Mouse (Mus musculus): ENCODE results near the gene Dnaaf5.
A peak's percentile ranks its signal among the peaks of the same experiment; 100 is the strongest.

Gene Dnaaf5

DNA sequence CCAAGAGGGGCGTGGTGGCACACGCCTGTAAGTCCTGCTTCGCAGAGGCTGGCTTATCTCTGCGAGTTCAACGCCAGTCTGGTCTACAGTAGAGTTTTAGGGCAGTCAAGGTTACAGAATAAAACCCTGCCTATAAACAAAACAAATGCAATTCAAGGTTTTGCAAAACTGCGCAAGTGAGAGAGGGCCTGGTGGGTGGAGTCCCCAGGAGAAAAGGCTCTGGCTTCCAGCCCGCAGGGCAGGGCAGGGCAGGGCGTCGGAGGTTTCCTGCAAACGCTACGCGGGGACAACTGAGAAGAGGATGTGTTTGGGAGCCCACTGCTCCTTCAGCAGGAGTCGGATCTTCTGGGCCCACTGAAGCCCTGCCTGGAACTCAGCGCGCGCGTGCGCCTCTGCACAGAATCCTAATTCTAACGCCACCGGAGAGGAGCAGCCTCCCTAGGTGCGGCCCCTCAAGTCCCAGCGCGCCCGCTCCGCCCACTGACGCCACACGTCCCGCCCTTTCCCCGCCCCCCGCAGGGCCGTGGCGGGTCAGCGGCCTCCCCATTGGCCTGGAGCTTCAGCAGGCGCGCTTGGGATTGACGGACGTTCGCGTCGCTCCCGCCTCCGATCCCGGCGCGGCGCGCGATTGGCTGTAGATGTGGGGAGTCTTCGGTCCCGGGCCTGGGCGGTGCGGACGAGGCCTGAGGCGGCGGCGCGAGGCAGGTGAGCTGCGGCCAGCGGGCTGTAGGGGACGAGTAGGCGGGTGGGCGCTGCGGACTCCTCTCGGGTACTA, 50.2 kb downstream of the Dnaaf5 start, which contains the start of gene Sun1:
Gene Sun1 (plus strand): TSS at position 643 of the 775 bp plus-strand sequence.
- peak; percentile 99 for DNase-seq

DNA sequence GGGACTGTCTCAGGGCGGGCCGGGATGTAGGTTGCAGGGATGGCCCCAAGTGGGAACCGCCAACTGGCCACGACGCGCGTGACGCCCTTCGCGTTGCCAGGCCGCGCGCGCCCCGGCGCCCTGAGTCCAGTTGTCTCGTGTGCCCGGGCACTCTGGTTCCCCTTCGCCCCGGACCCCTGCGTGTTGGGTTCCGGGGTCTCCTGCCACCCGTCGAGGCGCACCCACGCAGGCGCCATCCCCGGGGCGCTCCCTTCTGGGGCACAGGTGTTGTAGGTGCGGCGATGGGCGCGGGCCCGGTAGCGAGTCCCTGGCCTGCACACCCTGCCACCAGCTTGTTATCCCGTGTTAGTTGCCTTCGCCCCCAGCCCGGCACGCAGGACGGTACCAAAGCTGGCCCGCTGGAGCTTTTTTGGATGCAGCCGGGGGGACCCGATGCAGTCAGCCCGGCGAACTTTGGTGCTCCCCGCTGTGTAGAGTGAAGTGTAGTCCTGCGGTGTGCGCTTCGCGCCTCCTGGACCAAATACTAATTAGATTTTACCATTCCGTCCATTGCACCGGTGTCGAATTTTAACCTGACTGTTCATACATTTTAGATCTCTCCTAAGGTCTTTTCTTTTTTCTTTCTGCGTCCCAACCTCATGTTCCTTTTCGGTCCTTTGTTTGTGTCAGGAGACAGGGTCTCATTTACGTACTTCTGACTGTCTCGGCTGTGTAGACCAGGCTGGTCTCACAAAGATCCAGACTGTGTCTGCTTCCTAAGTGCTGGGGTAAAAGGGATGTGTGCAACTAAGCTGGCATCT, 50.9 kb downstream of the Dnaaf5 start:
- DNase-seq: peak; percentile 56

DNA sequence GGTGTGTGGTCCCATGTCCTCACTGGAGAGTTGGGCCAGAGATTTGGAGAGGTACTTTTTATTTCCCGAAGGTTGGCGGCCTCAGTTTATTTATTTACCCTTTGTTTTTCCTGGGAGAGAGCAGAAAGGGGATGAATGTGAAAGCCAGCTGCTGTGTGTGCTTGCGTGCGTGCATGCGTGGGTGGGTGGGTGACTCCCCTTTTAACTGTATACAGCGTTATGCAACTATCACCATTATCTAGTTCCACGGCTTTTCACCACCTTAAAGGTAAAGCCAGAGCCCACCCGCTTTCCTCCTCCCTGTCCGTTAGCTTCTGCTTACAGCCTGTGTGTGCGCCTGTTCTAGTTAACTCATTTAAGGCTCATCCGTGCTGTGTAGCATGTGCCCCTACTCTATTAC, 52.1 kb downstream of the Dnaaf5 start:
- no peak for DNase-seq

DNA sequence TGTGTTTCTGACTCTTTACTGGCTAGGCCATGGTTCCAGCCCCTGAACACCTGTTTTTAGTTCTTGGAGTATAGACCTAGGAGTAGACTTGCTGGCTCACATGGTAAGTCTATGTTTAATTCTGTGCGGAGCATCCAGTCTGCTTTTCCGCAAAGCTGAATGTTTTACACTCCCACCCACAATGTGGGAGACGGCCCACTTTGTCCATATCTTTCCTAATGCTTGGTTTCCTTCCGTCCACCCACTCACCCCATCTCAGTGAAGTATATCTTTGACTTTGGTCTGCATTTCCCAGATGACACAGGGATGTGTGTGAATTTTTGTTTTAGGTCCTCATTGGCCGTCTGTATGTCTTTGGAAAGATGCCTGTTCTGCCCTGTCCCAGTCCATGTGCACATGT, 53.3 kb downstream of the Dnaaf5 start:
- no peak for DNase-seq

DNA sequence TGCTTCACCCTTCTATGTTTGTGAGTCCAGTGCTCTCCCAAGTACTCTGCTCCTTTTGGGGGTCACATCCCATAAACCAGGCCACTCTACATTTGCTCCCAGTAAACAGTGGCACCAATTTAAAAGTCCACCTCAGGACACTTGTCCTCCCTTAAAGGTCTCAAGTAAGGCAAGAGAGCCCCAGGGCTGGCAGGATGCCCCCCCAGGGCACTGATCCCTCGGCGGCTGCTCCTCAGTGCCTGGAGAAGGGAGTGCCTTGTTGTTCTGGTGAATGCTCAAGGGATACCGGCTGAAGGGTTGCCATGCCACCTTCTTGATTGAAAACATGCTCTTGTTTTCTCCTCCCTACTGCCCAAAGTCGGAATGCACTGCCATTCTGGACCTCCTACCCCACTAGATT, 56.1 kb downstream of the Dnaaf5 start:
- DNase-seq: no peak

DNA sequence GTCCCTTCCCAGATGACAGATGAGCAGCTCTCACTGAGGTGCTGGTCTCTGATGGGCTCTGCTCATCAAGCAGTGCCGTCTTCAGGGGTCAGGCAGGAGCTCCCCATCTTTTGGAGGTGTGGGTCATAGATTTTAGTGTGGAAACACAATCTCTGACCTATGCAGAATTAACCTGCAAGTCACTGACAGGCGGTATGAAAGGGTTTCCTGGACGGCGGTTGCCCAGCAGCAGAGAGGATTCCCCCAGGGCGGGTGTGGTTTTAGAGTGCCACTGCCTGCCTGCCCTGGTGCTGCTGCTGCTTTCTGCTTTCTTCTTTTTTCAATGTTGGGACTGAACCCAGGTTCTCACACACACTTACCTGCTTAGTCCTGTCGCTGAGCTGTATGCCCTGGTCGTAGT, 56.5 kb downstream of the Dnaaf5 start:
- DNase-seq: no peak

DNA sequence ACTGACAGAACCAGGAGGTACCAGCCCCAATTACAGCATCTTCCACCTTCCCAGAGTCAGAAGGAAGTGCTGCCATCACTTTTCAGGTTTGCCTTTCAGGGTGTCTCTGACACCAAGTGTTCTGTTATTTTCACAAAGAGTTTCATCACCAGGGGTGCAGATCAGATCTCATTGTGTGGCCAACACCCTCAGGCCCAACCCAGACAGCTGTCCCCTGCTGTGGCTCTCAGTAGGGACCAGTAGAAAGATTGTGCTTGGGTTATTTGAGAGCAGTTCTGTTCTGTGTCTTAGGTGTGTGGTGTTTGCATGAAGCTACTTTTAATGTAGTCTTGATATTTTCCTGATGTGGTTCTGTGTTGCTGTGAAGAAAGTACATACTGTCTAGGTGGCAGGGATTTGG, 58.2 kb downstream of the Dnaaf5 start:
- DNase-seq: no peak

DNA sequence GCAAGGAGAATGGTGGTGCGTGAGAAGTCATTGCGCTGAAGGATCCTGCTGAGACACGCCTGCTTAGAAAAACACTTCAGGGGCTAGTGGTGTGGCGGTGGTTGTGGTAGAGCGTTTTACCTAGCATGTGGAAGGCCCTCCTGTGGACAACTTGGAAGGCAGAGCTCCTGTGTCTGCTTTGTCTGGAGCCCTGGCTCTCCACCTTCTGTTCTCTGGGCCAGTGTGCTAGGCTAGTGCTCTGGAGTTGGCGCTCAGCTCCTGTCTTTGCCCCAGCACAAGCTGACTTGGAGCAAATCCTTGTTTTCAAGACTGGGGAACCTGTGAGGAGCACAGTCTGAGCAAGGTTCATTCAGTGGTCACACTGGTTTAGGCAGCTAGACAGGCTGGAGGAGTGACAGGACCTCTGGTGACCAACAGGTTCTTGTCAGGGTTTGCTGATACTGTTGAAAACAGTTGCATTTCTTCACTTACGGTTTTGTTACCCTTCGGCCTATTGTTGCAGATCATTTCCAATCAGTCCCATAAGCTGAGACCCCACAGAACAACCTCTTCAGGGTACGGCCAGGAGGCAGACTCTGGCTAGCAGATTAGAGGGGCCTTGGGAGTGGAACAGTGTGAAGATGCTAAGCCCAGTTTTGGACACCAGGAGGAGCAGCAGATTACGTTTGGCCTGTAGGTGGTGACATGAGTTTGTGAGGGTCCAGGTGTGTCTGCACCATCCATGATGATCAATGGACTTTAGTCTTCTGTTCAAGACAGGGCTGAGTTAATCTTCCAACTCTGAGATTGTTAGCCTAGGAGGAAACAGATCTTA, 59.1 kb downstream of the Dnaaf5 start:
- DNase-seq: no peak

DNA sequence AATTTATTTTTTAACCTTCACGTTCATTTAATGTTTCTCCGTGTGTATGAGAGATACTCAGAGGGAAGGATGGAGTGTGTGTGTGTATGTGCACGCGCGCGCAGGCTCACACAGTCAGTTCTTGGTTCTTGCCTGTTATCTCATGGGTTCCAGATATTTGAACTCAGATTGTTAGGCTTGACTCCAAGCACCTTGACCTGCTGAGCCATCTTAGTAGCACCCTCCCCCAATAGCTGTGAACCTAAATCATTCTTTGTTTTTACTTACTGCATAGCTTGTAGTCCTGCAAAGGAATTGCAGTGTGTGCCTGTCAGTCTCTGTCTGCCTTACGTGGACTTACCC, 59.6 kb downstream of the Dnaaf5 start:
- DNase-seq: no peak

DNA sequence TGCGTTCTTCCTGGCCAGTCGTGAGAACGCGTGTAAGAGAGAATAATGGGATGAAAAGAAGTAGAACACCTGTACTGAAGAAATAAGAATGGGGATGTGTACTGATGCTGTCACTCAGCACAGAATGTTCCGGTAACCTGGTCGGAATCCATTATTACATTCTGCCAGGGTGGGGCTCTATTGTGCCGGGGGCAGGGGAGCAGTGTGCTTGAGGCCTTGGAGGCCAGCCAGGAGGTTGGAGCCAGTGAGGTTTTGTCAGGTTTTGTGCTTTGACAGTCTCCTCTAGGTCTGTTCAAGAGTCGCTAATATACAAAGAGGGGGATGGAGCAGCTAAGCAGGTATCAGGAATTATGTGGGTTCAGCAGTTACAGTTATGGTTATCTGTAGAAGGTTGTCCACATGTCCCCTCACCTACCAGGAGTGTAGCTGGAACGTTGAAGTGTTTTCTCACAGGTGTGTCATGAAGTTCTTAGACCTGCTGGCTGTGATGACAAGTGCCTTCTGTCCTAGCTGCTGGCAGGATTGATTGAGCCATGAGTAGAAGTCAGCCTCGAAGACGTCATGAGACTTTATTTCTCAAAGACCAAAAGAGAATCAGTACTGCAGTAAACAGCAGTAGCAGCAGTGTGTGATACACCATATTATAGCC, 61.8 kb downstream of the Dnaaf5 start:
- no peak for DNase-seq

DNA sequence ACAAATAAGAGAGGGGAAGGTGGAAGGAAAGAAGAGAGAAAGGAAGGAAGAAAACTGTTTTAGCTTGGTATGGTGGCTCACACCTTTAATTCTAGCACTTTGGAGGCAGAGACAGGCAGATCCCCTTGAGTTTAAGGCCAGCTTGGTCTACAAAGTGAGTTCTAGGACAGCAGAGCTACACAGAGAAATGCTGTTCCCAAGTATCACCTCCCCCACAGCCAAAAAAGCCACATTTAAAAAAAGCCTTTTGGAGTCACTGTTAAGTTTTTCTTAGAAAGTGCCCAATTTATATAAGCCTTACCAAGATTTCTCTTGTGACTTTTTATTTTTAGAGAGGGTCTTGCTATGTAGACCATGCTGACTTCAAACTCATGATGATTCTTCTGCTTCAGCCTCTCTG, 64.3 kb downstream of the Dnaaf5 start:
- no peak for DNase-seq

DNA sequence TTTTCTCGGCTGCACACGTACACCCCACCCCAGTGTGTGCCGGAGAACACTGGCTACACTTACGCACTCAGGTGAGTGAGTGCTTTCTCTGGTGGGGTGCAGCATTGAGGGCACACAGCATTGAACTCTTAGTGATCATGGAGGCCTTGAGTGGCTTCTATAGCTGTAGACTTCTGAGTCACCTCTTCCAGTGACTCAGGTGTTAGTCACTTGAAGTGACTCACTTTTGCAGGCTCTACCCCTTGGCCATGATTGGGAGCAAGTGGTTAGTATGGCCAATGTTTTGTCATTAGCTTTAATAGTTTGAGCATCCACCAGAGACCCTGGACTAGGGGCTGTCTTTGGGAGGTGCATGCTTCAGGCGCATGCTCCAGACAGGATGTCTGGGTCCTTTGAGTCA, 65.2 kb downstream of the Dnaaf5 start:
- DNase-seq: no peak

DNA sequence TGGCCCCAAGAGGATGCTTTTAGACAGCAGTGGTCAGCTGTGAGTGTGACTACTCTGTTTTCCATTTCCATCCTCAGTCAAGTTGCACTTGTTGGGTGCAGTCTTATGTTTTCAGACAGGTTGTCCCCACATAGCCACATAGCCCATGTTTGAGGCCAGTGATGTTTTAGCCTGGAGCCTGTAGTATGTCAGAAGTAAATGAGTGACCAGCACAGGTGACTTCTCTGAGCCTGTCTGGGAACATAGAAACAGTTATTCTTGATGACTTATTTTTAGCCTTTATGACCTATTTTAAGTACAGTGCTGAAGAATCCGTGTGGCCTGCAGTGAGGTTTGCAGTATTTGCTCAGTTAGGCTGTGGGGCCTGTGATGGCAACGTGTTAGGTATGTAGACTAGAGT, 66.1 kb downstream of the Dnaaf5 start:
- no peak for DNase-seq

DNA sequence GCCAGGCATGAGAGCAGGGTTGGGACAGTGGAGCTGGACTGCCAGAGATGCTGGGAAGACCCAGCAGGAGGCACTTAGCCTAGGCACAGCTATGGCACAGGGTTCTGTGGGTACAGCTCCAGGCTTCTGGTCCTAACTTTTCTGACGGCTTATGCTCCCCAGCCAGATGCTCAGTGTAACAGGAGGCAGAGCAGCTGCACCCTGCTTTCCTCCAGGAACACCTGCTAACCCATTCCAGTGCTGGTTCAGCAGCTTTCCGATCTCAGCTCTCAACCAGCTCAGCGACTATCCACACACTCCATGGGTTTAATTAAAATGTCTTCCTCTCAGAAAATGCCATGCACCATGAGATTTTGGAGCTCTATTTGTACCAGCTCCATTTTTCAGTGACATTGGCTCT, 66.8 kb downstream of the Dnaaf5 start:
- no peak for DNase-seq

DNA sequence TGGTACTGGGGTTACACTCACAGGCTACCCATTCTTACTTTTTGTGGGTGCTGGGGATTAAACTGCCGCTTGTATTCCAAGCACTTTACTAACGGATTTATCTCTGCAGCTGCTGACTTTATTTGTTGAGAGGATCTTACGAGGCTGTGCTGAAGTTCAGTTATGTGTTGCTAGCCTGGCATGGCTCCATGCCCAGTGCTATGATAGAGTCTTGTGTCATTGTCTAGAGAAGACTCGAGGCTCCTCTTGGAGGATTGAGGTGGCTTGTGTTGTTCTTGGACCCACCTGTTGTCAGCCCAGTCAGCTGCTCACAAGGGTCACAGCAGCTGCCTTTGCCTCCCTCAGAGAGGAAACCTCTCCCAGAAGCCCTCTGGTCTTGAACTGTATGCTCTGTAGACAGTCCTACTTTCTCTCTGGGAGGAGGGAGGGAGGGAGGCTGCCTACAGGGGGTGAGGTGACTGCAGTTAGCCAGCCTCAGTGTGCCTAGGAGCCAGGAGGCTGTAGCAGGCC, 70.0 kb downstream of the Dnaaf5 start:
- DNase-seq: no peak

DNA sequence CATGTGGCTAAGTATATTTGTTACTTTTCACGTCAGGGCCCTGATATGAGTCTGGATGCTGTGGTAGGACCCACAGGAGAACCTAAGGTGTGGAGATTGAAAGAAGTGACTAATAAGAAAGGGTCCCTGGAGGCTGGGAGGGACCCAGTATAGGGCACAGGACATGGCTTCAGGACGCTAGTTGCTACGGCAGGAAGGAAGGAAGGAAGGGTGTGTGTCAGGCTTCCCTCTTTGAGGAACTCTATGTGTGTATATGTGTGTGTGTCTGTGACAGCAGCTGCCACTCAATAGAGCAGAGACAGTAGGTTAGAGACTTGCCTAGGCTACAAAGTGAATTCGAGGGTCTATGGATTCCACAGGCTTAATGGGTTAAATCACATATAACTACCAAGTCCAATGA, 70.6 kb downstream of the Dnaaf5 start:
- DNase-seq: no peak

DNA sequence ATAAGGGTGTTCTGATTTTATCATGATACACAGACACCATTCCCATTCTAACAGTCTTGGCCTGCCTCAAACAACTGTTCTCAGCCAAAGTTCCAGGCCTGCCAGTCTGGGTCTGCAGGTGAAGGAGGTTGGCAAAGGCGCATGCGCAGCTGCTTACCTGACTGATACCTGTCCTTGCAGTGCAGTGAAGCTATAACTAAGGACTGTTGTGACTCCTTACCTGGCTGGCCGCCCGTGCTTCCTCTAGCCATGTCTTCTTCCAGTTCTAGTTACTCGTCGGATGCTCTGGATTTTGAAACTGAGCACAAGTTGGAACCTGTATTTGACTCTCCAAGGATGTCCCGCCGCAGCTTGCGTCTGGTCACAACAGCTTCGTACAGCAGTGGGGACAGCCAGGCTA, 73.3 kb downstream of the Dnaaf5 start:
- no peak for DNase-seq

DNA sequence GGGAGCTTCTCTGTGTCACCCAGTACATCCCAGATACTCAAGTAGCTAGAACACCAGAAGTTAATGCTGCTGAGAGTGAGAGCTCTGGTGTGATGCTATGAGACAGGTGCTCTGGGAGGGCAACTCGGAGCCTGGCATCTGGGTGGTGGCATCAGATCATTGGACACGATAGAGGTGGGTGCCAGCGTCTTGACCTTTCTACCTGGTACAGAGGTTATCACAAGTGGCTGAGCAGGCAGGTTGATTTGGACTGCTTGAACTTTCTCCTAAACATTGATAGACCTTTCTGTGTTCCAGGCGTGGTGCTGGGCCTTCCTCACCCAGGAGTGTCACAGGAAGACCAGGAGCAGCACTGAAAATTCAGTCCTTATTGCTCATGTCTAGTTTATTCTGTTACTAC, 77.2 kb downstream of the Dnaaf5 start:
- no peak for DNase-seq

DNA sequence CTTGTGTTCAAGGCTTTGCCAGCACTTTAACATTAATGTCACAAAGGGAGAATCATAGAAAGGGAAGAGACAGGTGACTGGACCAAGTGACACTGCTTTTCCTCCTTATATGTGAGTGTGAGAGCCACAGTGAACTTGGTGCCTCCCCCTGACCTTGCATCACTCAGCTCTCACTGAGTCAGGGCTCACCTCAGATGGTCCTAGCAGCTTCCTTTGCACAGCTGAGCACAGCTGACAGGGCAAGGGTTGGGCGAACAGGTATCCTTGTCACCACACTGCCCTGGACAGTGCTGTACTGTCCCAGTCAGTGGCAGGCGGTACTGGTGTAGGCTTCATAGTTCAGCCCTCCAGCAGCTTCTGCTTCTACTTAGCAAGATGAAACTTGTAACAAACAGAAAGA, 77.6 kb downstream of the Dnaaf5 start:
- no peak for DNase-seq

DNA sequence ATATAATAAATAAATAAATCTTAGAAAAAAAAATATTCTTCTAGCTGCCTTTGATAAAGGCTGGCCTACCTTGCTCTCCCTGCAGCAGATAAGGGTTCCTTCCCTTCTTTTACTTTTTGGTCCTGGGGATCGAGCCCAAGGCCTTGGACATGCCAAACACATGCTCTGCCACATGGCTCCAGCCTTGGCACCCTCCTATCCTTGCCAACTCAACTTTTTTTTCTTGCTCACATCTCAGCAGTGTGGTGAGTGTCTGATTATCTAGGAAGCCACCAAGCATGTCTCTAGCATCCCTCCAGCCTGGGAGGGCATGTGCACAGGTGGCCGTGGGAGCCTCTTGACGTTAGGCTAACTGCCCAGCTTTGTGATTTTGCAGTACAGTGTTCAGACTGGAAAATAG, 78.3 kb downstream of the Dnaaf5 start:
- no peak for DNase-seq

DNA sequence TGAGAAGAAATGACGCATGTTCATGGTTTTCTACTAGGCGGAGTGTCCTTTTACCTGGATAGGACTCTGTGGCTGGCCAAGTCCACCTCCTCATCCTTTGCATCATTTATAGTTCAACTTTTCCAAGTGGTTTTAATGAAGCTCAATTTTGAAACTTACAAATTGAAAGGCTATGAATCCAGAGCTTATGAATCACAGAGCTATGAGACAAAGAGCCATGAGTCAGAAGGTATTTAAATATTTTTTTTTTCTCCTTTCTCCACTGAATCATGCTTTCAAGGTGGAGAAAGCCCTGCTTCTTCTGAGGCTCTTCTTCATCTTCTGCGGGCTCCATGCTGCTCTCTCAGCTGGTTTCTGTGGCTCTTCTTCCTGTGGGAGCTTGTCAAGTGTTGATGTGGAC, 79.7 kb downstream of the Dnaaf5 start:
- no peak for DNase-seq

DNA sequence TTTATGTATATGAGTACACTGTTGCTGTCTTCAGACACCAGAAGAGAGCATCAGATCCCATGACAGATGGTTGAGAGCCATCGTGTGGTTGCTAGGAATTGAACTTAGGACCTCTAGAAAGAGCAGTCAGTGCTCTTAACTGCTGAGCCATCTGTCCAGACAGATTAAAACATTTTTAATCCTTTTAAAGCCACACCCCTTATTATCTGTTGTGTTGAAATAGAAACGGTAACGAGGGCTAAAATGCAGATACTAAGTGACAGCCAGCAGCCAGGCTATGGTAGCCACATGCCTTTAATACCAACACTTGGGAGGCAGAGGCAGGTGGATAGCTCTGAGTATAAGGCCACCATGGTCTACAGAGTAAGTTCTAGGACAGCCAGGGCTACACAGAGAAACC, 82.1 kb downstream of the Dnaaf5 start:
- no peak for DNase-seq

DNA sequence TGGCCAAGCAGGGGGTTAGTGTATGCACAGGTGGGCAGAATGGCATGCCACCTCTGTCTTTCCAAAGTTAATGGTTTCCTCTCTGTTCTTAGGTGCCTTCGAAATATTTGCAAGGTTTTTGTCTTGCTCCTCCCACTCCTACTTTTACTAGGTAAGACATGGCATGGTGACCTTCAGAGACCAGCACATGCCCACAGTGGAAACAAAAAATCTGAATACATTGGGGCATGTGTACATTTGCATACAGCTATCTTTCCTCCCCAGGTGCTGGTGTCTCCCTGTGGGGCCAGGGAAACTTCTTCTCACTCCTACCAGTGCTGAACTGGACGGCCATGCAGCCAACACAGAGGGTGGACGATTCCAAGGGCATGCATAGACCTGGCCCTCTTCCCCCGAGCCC, 84.4 kb downstream of the Dnaaf5 start:
- DNase-seq: no peak
